Mouse (Mus musculus) testis, adult 2 months (tissue): ENCODE measurements at regions not wholly inside any gene's neighbourhood (a gene's known extent, or its start where the extent isn't known, plus 50 kb on each side); places are given as distances from the start of the nearest gene placed in this dataset.
A peak's percentile ranks its signal among the peaks of the same experiment; 100 is the strongest.

Experiments used
- H3K27ac ChIP-seq: fragments of 200-500 bp; 2 replicates; pipeline ENCODE4 v1.5.1; 2012; ENCODE audit warnings: low read depth, low read length; ENCODE audit not compliant: control insufficient read depth, insufficient read depth
- H3K27me3 ChIP-seq: fragments of 200-500 bp; 2 replicates; pipeline ENCODE4 v1.6.1; 2012; ENCODE audit warnings: mild to moderate bottlenecking, low read length, moderate library complexity; ENCODE audit not compliant: control insufficient read depth, insufficient read depth
- H3K36me3 ChIP-seq: fragments of 200-500 bp; 2 replicates; pipeline ENCODE4 v1.6.1; 2012; ENCODE audit warnings: mild to moderate bottlenecking, low read length; ENCODE audit not compliant: control insufficient read depth, insufficient read depth
- H3K4me1 ChIP-seq: fragments of 200-500 bp; 2 replicates; pipeline ENCODE4 v1.6.1; 2012; ENCODE audit warnings: low read length; ENCODE audit not compliant: control insufficient read depth, insufficient read depth
- H3K4me3 ChIP-seq: fragments of 200-500 bp; 2 replicates; pipeline ENCODE4 v1.5.1; 2012; ENCODE audit warnings: low read depth, mild to moderate bottlenecking, low read length, moderate library complexity, mixed read lengths; ENCODE audit not compliant: control insufficient read depth
- CTCF ChIP-seq: fragments of 200-500 bp; IDR thresholded peaks from 2 replicates; pipeline ENCODE4 v1.5.1; 2012; ENCODE audit warnings: low read depth, mild to moderate bottlenecking, inconsistent platforms, low read length, moderate library complexity; ENCODE audit not compliant: control insufficient read depth, insufficient read depth, insufficient replicate concordance
- POLR2A ChIP-seq: fragments of 200-500 bp; IDR thresholded peaks from 2 replicates; pipeline ENCODE4 v1.6.1; 2012; ENCODE audit warnings: low read depth, mild to moderate bottlenecking, inconsistent platforms, low read length, moderate library complexity; ENCODE audit not compliant: control insufficient read depth

- Histone ChIP-seq H3K27me3 (no peaks in the 10 kb centered on the region), H3K36me3 (no peaks in the 10 kb centered on the region), H3K4me3 (0 out of 2 replicates have a peak overlapping the region, but pooled peaks have one; percentile 24), H3K27ac (no peak overlapping the region), H3K4me1 (peaks cover 2% of the 10 kb centered on the region; the same call in 1 of the 2 replicates)
- no peak for TF ChIP-seq POLR2A
- no peak for TF ChIP-seq CTCF
These were observed 66.6 kb downstream of the 1700129C05Rik start for GRCm38 (mm10) chr14:59075845-59076745.

- Histone ChIP-seq H3K27me3 (no peaks in the 10 kb centered on the region), H3K4me1 (peaks cover 2% of the 10 kb centered on the region; the same call in 1 of the 2 replicates), H3K27ac (no peak overlapping the region), H3K36me3 (no peaks in the 10 kb centered on the region), H3K4me3 (no peak overlapping the region)
- TF ChIP-seq CTCF (no peak), POLR2A (no peak)
These were observed 70.2 kb downstream of the 1700129C05Rik start for GRCm38 (mm10) chr14:59072323-59073039.

- no peaks in the 10 kb centered on the region for H3K27me3 ChIP-seq
- no peak overlapping the region for H3K4me3 ChIP-seq
- H3K36me3 ChIP-seq, result no peaks in the 10 kb centered on the region
- H3K27ac ChIP-seq, result no peak overlapping the region
- TF ChIP-seq POLR2A, result no peak
- TF ChIP-seq CTCF, result no peak
- H3K4me1 ChIP-seq, result no peaks in the 10 kb centered on the region
These were observed 72.6 kb downstream of the 1700129C05Rik start for GRCm38 (mm10) chr14:59070056-59070455.

GRCm38 (mm10) chr14:59066456-59067220 lies 76.1 kb downstream of the 1700129C05Rik start:
- no peak overlapping the region for H3K4me3 ChIP-seq

GRCm38 (mm10) chr14:59063221-59063620 lies 79.5 kb downstream of the 1700129C05Rik start:
- TF ChIP-seq POLR2A (no peak), CTCF (no peak)
- Histone ChIP-seq H3K4me1 (no peaks in the 10 kb centered on the region), H3K4me3 (no peak overlapping the region), H3K27ac (no peak overlapping the region), H3K27me3 (no peaks in the 10 kb centered on the region), H3K36me3 (no peaks in the 10 kb centered on the region)

More at GRCm38 (mm10) chr14:59066456-59067220, 76.1 kb downstream of the 1700129C05Rik start:
- Histone ChIP-seq H3K27me3 (no peaks in the 10 kb centered on the region), H3K27ac (no peak overlapping the region), H3K4me1 (no peaks in the 10 kb centered on the region), H3K36me3 (no peaks in the 10 kb centered on the region)
- no peak for TF ChIP-seq CTCF

- no peak for TF ChIP-seq CTCF
- no peak for TF ChIP-seq POLR2A
- Histone ChIP-seq H3K27me3 (no peaks in the 10 kb centered on the region), H3K36me3 (no peaks in the 10 kb centered on the region)
These were observed 85.9 kb downstream of the 1700129C05Rik start for GRCm38 (mm10) chr14:59056832-59057231.

More at GRCm38 (mm10) chr14:59056832-59057231, 85.9 kb downstream of the 1700129C05Rik start:
- no peak overlapping the region for H3K27ac ChIP-seq
- no peaks in the 10 kb centered on the region for H3K4me1 ChIP-seq
- no peak overlapping the region for H3K4me3 ChIP-seq
